Mouse (Mus musculus) small intestine, adult 2 months (tissue): ENCODE measurements around the gene Golph3.

Experiments
- CTCF ChIP-seq: fragments of 200-500 bp; IDR thresholded peaks from 2 replicates; pipeline ENCODE4 v1.5.1; 2012; ENCODE audit warnings: low read depth, mild to moderate bottlenecking, control low read depth, inconsistent platforms, low read length, moderate library complexity, mixed read lengths; ENCODE audit not compliant: insufficient replicate concordance, insufficient read length; ENCODE audit errors: extremely low read depth
- POLR2A ChIP-seq: fragments of 200-500 bp; IDR thresholded peaks from 2 replicates; pipeline ENCODE4 v1.6.1; 2012; ENCODE audit warnings: low read depth, mild to moderate bottlenecking, control low read depth, inconsistent platforms, low read length, moderate library complexity

DNA sequence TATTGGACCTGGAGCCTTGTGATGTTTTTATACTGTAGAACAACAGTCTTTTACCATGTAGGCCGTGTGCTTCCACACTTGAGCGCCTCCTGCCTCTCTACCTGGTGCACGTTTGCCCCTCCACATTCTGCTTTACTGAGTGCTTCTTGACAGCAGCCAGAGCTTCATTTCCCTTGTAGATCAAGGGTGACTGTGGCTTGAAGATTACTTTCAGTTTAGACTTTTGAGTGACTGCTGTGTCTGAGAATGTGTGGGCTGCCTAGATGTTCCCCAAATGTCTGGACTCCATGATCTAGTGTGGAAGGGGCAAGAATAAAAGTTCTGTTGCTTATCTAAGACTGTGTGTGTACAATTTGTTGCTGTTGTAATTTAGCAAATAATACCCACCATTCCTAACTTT lies 27.7 kb downstream of the Golph3 start:
- TF ChIP-seq CTCF (no peak), POLR2A (no peak)
